Mouse (Mus musculus) kidney, adult 2 months (tissue): ENCODE data around the gene Dock11.

ENCODE experiments used
- CTCF ChIP-seq: fragments of 200-500 bp; conservative IDR thresholded peaks from 2 replicates; pipeline ENCODE4 v1.5.1; 2011; ENCODE audit warnings: low read depth, mild to moderate bottlenecking, control low read depth, low read length, moderate library complexity, mixed read lengths; ENCODE audit not compliant: insufficient read depth, insufficient read length
- POLR2A ChIP-seq: fragments of 200-500 bp; IDR thresholded peaks from one replicate; pipeline ENCODE4 v1.6.1; 2011; ENCODE audit warnings: low read depth, low read length, control low read depth

- TF ChIP-seq CTCF = no peak
- no peak for TF ChIP-seq POLR2A
Observed at GRCm38 (mm10) chrX:36050312-36050711, 161.7 kb downstream of the Dock11 start.
